12 mouse cellular contexts compared by ENCODE assay signal in the genomic region with DNA sequence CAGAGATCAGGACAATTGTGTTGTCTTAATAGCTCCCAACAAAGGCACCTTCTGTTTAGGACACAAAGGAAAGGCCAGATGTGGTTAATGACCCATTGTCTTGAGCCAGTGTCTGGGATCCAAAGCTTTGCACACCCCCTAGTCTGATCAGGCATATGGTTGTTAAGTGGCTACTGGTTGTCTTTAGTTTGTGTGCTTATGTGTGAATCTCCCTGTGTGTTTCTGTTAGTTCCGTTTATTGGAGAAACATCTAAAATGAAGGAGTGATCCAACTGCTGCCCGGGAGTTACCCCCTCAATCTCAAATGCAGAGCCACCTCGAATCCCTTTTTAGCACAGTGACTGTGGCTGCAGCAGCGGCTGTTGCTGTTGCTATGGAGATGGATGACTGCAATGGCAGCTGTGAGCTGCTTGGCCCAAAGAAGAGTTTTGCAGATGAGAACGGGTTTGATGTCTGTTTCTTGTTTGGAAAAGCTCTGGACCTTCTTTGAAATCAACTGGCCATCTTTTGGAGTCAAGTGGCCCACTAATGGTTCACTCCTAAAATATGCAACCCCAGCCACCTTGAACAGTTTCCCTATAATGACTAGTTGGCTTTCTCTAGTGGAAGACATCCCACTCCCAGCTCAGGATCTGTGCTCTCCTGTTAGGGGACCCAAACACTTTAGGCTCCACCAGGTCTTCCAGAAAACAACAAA. TPM values are rescaled to one million over a fixed set of nuclear protein-coding genes. Genes with fewer than 3 reads are reported as not detected.
DNase-seq lines count a peak whose midpoint lies in the region; ATAC-seq lines count a peak whose summit lies in the region.
"Had no signal": no experiment of that assay in that cellular context is flagged by ENCODE, and none has a peak within 500 bp of the region (broad histone marks: within the 10 kb centered on the region; RNA-seq: fewer than 3 reads in every experiment).

No protein-coding gene starts in this region.

- peaks cover 12% of the 10 kb centered on the region for H3K4me1 ChIP-seq in hindbrain, embryonic 14.5 days (replicated peaks; ENCODE audit: control insufficient read depth, insufficient read depth, low read length)
- peaks cover 13% of the 10 kb centered on the region for H3K4me1 ChIP-seq in neural tube, embryonic 12.5 days

- no peaks in the 10 kb centered on the region; the same call in 1 of the 2 replicates for H3K9me3 ChIP-seq in hindbrain, embryonic 14.5 days (ENCODE audit: control insufficient read depth, low read length)
- no peaks in the 10 kb centered on the region for H3K9me3 ChIP-seq in neural tube, embryonic 12.5 days

- H3K36me3 ChIP-seq in hindbrain, embryonic 14.5 days (replicated peaks; ENCODE audit: control insufficient read depth, insufficient read depth): peaks cover 17% of the 10 kb centered on the region
- peaks cover 12% of the 10 kb centered on the region for H3K36me3 ChIP-seq in neural tube, embryonic 12.5 days
- H3K36me3 ChIP-seq: G1E had no signal

- H3K9ac ChIP-seq in hindbrain, embryonic 14.5 days: no peak overlapping the region
- no peak overlapping the region for H3K9ac ChIP-seq in neural tube, embryonic 12.5 days
- H3K9ac ChIP-seq: liver, embryonic 14.5 days had no signal

- H3K27me3 ChIP-seq in hindbrain, embryonic 14.5 days (ENCODE audit: control insufficient read depth, insufficient read depth, low read length): no peaks in the 10 kb centered on the region
- no peaks in the 10 kb centered on the region for H3K27me3 ChIP-seq in neural tube, embryonic 12.5 days (replicated peaks)

- no peak overlapping the region for H3K4me3 ChIP-seq in hindbrain, embryonic 14.5 days (replicated peaks; ENCODE audit: low read length)
- H3K4me3 ChIP-seq in neural tube, embryonic 12.5 days: no peak overlapping the region

- ATAC-seq in hindbrain, embryonic 14.5 days (ENCODE audit: low FRiP score): peak; percentile 66; the same call in 1 of the 2 replicates
- ATAC-seq in neural tube, embryonic 12.5 days (ENCODE audit: low FRiP score, low read depth): peak; percentile 80
- ATAC-seq: inflammation-experienced regulatory T-cells, adult 6 months had no signal

- peak; percentile 58 for DNase-seq in Muller cell, postnatal 12 days (ENCODE audit: inconsistent ontology term)
- peak; percentile 67 for DNase-seq in embryo, embryonic 11 days
- DNase-seq in hindbrain, embryonic 14.5 days (ENCODE audit: low spot score): peak; percentile 63
- DNase-seq in ovary, adult 18-20 months (ENCODE audit: low spot score): no peak
- DNase-seq in lung, postnatal 10 days: no peak
- DNase-seq in adrenal gland, postnatal 4 days (ENCODE audit: low spot score in 2 of 2): no peak
- no peak for DNase-seq in kidney, postnatal 25 days
- DNase-seq: heart, adult 18-20 months had no signal

- H3K27ac ChIP-seq in hindbrain, embryonic 14.5 days: peak overlapping the region; percentile 38
- peak overlapping the region; percentile 5; the same call in 1 of the 2 replicates for H3K27ac ChIP-seq in neural tube, embryonic 12.5 days
- H3K27ac ChIP-seq: liver, embryonic 14.5 days had no signal

- 11% methylated on average over 5 of the region's 5 CpGs for WGBS in hindbrain, embryonic 14.5 days
- WGBS in neural tube, embryonic 12.5 days: 10% methylated on average over 5 of the region's 5 CpGs

- H3K4me2 ChIP-seq in hindbrain, embryonic 14.5 days (replicated peaks): 0 out of 2 replicates have a peak overlapping the region, but pooled peaks have one; percentile 11
- peak overlapping the region; percentile 17; the same call in 1 of the 2 replicates for H3K4me2 ChIP-seq in neural tube, embryonic 12.5 days (replicated peaks)

RNA-seq across cellular contexts. Expression of gene Zfp60, which starts 25.3 kb away (rescaled TPM):
- 92.5 and 99.3 TPM in 2 replicates for polyA plus RNA-seq in hindbrain, embryonic 14.5 days (2014; fragmentation: Nextera tagmentation; extraction: Ambion mirVana)
- 97.2 and 102 TPM in 2 replicates for polyA plus RNA-seq in neural tube, embryonic 12.5 days (2016; fragmentation: Nextera tagmentation; extraction: Ambion mirVana)
- 10 to 100 TPM; 21.6 to 23.0 TPM for total RNA-seq in adrenal gland, postnatal 4 days (2021)

RNA-seq across cellular contexts. Expression of gene Zfp626, which starts 50.5 kb away (rescaled TPM):
- 1.6 and 1.8 TPM in 2 replicates for polyA plus RNA-seq in hindbrain, embryonic 14.5 days (2014; fragmentation: Nextera tagmentation; extraction: Ambion mirVana)
- 2.5 and 3.0 TPM in 2 replicates for polyA plus RNA-seq in neural tube, embryonic 12.5 days (2016; fragmentation: Nextera tagmentation; extraction: Ambion mirVana)
- total RNA-seq in adrenal gland, postnatal 4 days (2021): 10 to 100 TPM in 1 of 2 experiments, 1 to 10 TPM in 1; 10.0 to 12.5 TPM

Comparison
In these comparisons a context has a peak if more than half of its experiments do, and no peak if none do; other contexts are left out.
1. DNase-seq: peak in Muller cell, postnatal 12 days (single experiment), embryo, embryonic 11 days (single experiment) and hindbrain, embryonic 14.5 days (single experiment); none in ovary, adult 18-20 months (single experiment), lung, postnatal 10 days (single experiment), adrenal gland, postnatal 4 days (0 of 2) and kidney, postnatal 25 days (0 of 2).